8 mouse cellular contexts compared by ENCODE assay signal in genomic region chr5:117359497-117360227, GRCm38 (mm10). TPM values are rescaled to one million over a fixed set of nuclear protein-coding genes. Genes with fewer than 3 reads are reported as not detected.
DNase-seq lines count a peak whose midpoint lies in the region; ATAC-seq and TF ChIP-seq lines count a peak whose summit lies in the region.

No protein-coding gene starts in this region.

- H3K27ac ChIP-seq in CH12.LX (ENCODE audit: insufficient read depth, low read depth) = peak overlapping the region; percentile 44; the same call in 1 of the 2 replicates
- peak overlapping the region; percentile 88 for H3K27ac ChIP-seq in heart, embryonic 15.5 days
- H3K27ac ChIP-seq in liver, embryonic 16.5 days (ENCODE audit: low read length) = peak overlapping the region; percentile 83

- H3K27me3 ChIP-seq in CH12.LX (replicated peaks) = no peaks in the 10 kb centered on the region
- H3K27me3 ChIP-seq in heart, embryonic 15.5 days = no peaks in the 10 kb centered on the region
- peaks cover 5% of the 10 kb centered on the region for H3K27me3 ChIP-seq in liver, embryonic 16.5 days (ENCODE audit: control insufficient read depth, insufficient read depth, low read depth, low read length)

- in situ Hi-C loops in CH12.LX (cut with MboI; ENCODE audit: low pct_ligation_motif_present, low pct_unique_long_range_greater_than_20kb, low sequenced_read_pairs) = no loop called here

- peaks cover 16% of the 10 kb centered on the region for H3K79me2 ChIP-seq in CH12.LX (replicated peaks; ENCODE audit: control insufficient read depth, extremely low read depth, insufficient read depth, poor library complexity, severe bottlenecking)

- TF ChIP-seq CTCF in CH12.LX (conservative IDR thresholded peaks at IDR 0.05 in 1 of 2, IDR thresholded peaks at IDR 0.05 in 1 of 2; ENCODE audit: low read depth in 2 of 2, low read length in 2 of 2) = no peak

- ATAC-seq in heart, embryonic 15.5 days (replicated peaks; ENCODE audit: insufficient number of reproducible peaks, insufficient read depth, low FRiP score, low read depth) = no peak
- ATAC-seq in liver, embryonic 16.5 days (ENCODE audit: low read depth) = no peak

- no peak overlapping the region for H3K9ac ChIP-seq in CH12.LX (ENCODE audit: insufficient read depth, low read depth)
- no peak overlapping the region for H3K9ac ChIP-seq in heart, embryonic 15.5 days
- H3K9ac ChIP-seq in liver, embryonic 16.5 days (ENCODE audit: low read depth, low read length) = no peak overlapping the region; the same call in 1 of the 2 replicates

- TF ChIP-seq EP300 in CH12.LX (IDR thresholded peaks at IDR 0.05; ENCODE audit: low read length) = peak; percentile 70

- H3K36me3 ChIP-seq in CH12.LX (replicated peaks in 1 of 2; ENCODE audit: control insufficient read depth in 1 of 2, insufficient read depth in 1 of 2, low read length in 1 of 2) = peaks cover 15 to 24% of the 10 kb centered on the region in 2 experiments
- H3K36me3 ChIP-seq in heart, embryonic 15.5 days = peaks cover 5% of the 10 kb centered on the region
- no peaks in the 10 kb centered on the region for H3K36me3 ChIP-seq in liver, embryonic 16.5 days (ENCODE audit: control insufficient read depth, insufficient read depth)

- H3K4me2 ChIP-seq in CH12.LX (ENCODE audit: insufficient read depth, low read depth, poor library complexity, severe bottlenecking) = no peak overlapping the region
- H3K4me2 ChIP-seq in heart, embryonic 15.5 days = peak overlapping the region; percentile 77
- H3K4me2 ChIP-seq in liver, embryonic 16.5 days (ENCODE audit: low read depth, low read length) = no peak overlapping the region

- dilution Hi-C loops in CH12.LX (cut with MboI; ENCODE audit: extremely low pct_ligation_motif_present, extremely low pct_unique_long_range_greater_than_20kb, low sequenced_read_pairs) = no loop called here

- no peak for TF ChIP-seq POLR2A in CH12.LX (IDR thresholded peaks at IDR 0.05; ENCODE audit: low read depth, low read length)

- no peaks in the 10 kb centered on the region for H3K9me3 ChIP-seq in CH12.LX (replicated peaks; ENCODE audit: low read length)
- no peaks in the 10 kb centered on the region for H3K9me3 ChIP-seq in heart, embryonic 15.5 days (replicated peaks)
- H3K9me3 ChIP-seq in liver, embryonic 16.5 days (replicated peaks; ENCODE audit: control insufficient read depth, low read length) = no peaks in the 10 kb centered on the region

- H3K4me1 ChIP-seq in CH12.LX (ENCODE audit: control insufficient read depth in 1 of 2, insufficient read depth in 2 of 2) = peaks cover 21 to 70% of the 10 kb centered on the region in 2 experiments
- peaks cover 69% of the 10 kb centered on the region for H3K4me1 ChIP-seq in heart, embryonic 15.5 days (replicated peaks)
- H3K4me1 ChIP-seq in liver, embryonic 16.5 days (ENCODE audit: control insufficient read depth, low read depth, low read length) = peaks cover 44% of the 10 kb centered on the region

- 26% methylated on average over 7 of the region's 7 CpGs for WGBS in heart, embryonic 15.5 days
- WGBS in liver, embryonic 16.5 days (ENCODE audit: insufficient replicate concordance) = 29% methylated on average over 7 of the region's 7 CpGs

- TF ChIP-seq RAD21 in CH12.LX (IDR thresholded peaks at IDR 0.05; ENCODE audit: low read depth, low read length) = no peak

- DNase-seq in heart, adult 18-20 months = peak; percentile 29 to 36
- DNase-seq in heart, adult 11 months = no peak
- DNase-seq in CH12.LX (ENCODE audit: extremely low read depth) = peak; percentile 83
- DNase-seq in urinary bladder, adult 18-20 months (ENCODE audit: low spot score in 2 of 2) = no peak
- no peak for DNase-seq in frontal cortex, postnatal 25 days (ENCODE audit: low spot score in 2 of 2)
- no peak for DNase-seq in layer of hippocampus, postnatal 25 days (ENCODE audit: extremely low spot score in 1 of 2, low spot score in 1 of 2)

- H3K4me3 ChIP-seq in CH12.LX (replicated peaks in 1 of 3; ENCODE audit: low read depth in 2 of 3, low read length in 2 of 3, poor library complexity in 1 of 3) = no peak overlapping the region
- H3K4me3 ChIP-seq in heart, embryonic 15.5 days = 0 out of 2 replicates have a peak overlapping the region, but pooled peaks have one; percentile 7
- no peak overlapping the region for H3K4me3 ChIP-seq in liver, embryonic 16.5 days (ENCODE audit: low read depth, low read length)

TF ChIP-seq in CH12.LX, 34 proteins besides CTCF, POLR2A, EP300 and RAD21:
- peak; percentile 83 for TF ChIP-seq MAFK (IDR thresholded peaks at IDR 0.05; ENCODE audit: insufficient replicate concordance, low read length)
- no peak for TF ChIP-seq MYC (IDR thresholded peaks at IDR 0.05; ENCODE audit: low read depth, low read length)
- no peak for TF ChIP-seq PAX5 (IDR thresholded peaks at IDR 0.05; ENCODE audit: low read length)
- TF ChIP-seq TBP (conservative IDR thresholded peaks at IDR 0.05; ENCODE audit: low read depth, low read length) = peak; percentile 57; the same call in 1 of the 2 replicates
- TF ChIP-seq E2F4 (IDR thresholded peaks at IDR 0.05; ENCODE audit: insufficient replicate concordance, low read depth, low read length) = no peak
- peak; percentile 35; the same call in 1 of the 2 replicates for TF ChIP-seq TCF12 (IDR thresholded peaks at IDR 0.05; ENCODE audit: low read depth, low read length)
- no peak for TF ChIP-seq JUND (conservative IDR thresholded peaks at IDR 0.05; ENCODE audit: low read depth, low read length)
- TF ChIP-seq ETS1 (conservative IDR thresholded peaks at IDR 0.05; ENCODE audit: low read depth, low read length) = peak; percentile 80
- TF ChIP-seq NELFE (IDR thresholded peaks at IDR 0.05; ENCODE audit: low read depth, low read length) = no peak
- TF ChIP-seq BHLHE40 (IDR thresholded peaks at IDR 0.05; ENCODE audit: low read depth, low read length) = peak; percentile 67
- no peak for TF ChIP-seq KAT2A (IDR thresholded peaks at IDR 0.05; ENCODE audit: insufficient replicate concordance, low read length)
- no peak for TF ChIP-seq POLR2AphosphoS2 (IDR thresholded peaks at IDR 0.05; ENCODE audit: low read depth, low read length)
- no peak for TF ChIP-seq ZMIZ1 (IDR thresholded peaks at IDR 0.05; ENCODE audit: low read depth, low read length)
- TF ChIP-seq MEF2A (IDR thresholded peaks at IDR 0.05; ENCODE audit: borderline replicate concordance, low read depth, low read length) = no peak
- no peak for TF ChIP-seq SMC3 (IDR thresholded peaks at IDR 0.05; ENCODE audit: low read depth, low read length)
- TF ChIP-seq IRF4 (IDR thresholded peaks at IDR 0.05; ENCODE audit: low read depth, low read length) = no peak
- TF ChIP-seq MAZ (IDR thresholded peaks at IDR 0.05; ENCODE audit: low read depth, low read length) = no peak
- no peak for TF ChIP-seq USF1 (IDR thresholded peaks at IDR 0.05; ENCODE audit: low read depth, low read length)

RNA-seq across cellular contexts. Expression of gene Wsb2, which starts 2.6 kb away (rescaled TPM):
- total RNA-seq in heart, adult 18-20 months (2021) = 100 to 1,000 TPM in 1 of 2 experiments, 10 to 100 TPM in 1; 95.7 to 123 TPM
- total RNA-seq in CH12.LX (2012; rRNA removed) (41.7 and 43.6 TPM in 2 replicates), CH12.LX (2014; rRNA removed) (30.6 and 36.1 TPM in 2 replicates)
- 34.8 and 44.2 TPM in 2 replicates for polyA plus RNA-seq in CH12.LX (2012; ENCODE audit: insufficient read length, low read depth)
- 77.0 and 86.7 TPM in 2 replicates for polyA plus RNA-seq in heart, embryonic 15.5 days (2015; fragmentation: Nextera tagmentation; extraction: Ambion mirVana)
- polyA plus RNA-seq in liver, embryonic 16.5 days (2015; fragmentation: Nextera tagmentation; extraction: Ambion mirVana) = 16.8 and 20.5 TPM in 2 replicates
- 100 to 1,000 TPM; 264 to 285 TPM for total RNA-seq in layer of hippocampus, postnatal 25 days (2021)

RNA-seq across cellular contexts. Expression of gene Rfc5, which starts 29.2 kb away (rescaled TPM):
- total RNA-seq in heart, adult 18-20 months (2021) = 1 to 10 TPM; 2.4 to 4.0 TPM
- total RNA-seq in CH12.LX (2012; rRNA removed) (137 and 176 TPM in 2 replicates), CH12.LX (2014; rRNA removed) (186 and 188 TPM in 2 replicates)
- polyA plus RNA-seq in CH12.LX (2012; ENCODE audit: insufficient read length, low read depth) = 191 and 221 TPM in 2 replicates
- 43.6 and 61.1 TPM in 2 replicates for polyA plus RNA-seq in heart, embryonic 15.5 days (2015; fragmentation: Nextera tagmentation; extraction: Ambion mirVana)
- 44.3 and 46.6 TPM in 2 replicates for polyA plus RNA-seq in liver, embryonic 16.5 days (2015; fragmentation: Nextera tagmentation; extraction: Ambion mirVana)
- 10 to 100 TPM; 11.6 to 18.9 TPM for total RNA-seq in layer of hippocampus, postnatal 25 days (2021)

RNA-seq across cellular contexts. Expression of gene Vsig10, which starts 40.8 kb away (rescaled TPM):
- 1 to 10 TPM; 7.2 to 7.7 TPM for total RNA-seq in heart, adult 18-20 months (2021)
- total RNA-seq in CH12.LX (2012; rRNA removed) (3.1 and 4.7 TPM in 2 replicates), CH12.LX (2014; rRNA removed) (2.1 and 2.4 TPM in 2 replicates)
- 3.5 and 3.9 TPM in 2 replicates for polyA plus RNA-seq in CH12.LX (2012; ENCODE audit: insufficient read length, low read depth)
- polyA plus RNA-seq in heart, embryonic 15.5 days (2015; fragmentation: Nextera tagmentation; extraction: Ambion mirVana) = 6.7 and 8.4 TPM in 2 replicates
- 1.5 and 1.8 TPM in 2 replicates for polyA plus RNA-seq in liver, embryonic 16.5 days (2015; fragmentation: Nextera tagmentation; extraction: Ambion mirVana)
- total RNA-seq in layer of hippocampus, postnatal 25 days (2021) = 1 to 10 TPM; 2.0 to 2.6 TPM

RNA-seq across cellular contexts. Expression of gene Ksr2, which starts 54.1 kb away (rescaled TPM):
- under 1 TPM; 0.07 to 0.10 TPM for total RNA-seq in heart, adult 18-20 months (2021)
- total RNA-seq in CH12.LX (2012; rRNA removed) (1.3 and 1.9 TPM in 2 replicates), CH12.LX (2014; rRNA removed) (0.26 and 0.36 TPM in 2 replicates)
- 1.0 and 1.2 TPM in 2 replicates for polyA plus RNA-seq in CH12.LX (2012; ENCODE audit: insufficient read length, low read depth)
- 0.08 and 0.14 TPM in 2 replicates for polyA plus RNA-seq in heart, embryonic 15.5 days (2015; fragmentation: Nextera tagmentation; extraction: Ambion mirVana)
- 0.05 and 0.06 TPM in 2 replicates for polyA plus RNA-seq in liver, embryonic 16.5 days (2015; fragmentation: Nextera tagmentation; extraction: Ambion mirVana)
- total RNA-seq in layer of hippocampus, postnatal 25 days (2021) = 10 to 100 TPM; 29.0 to 43.1 TPM

Comparison
In these comparisons a context has a peak if more than half of its experiments do, and no peak if none do; other contexts are left out.
1. DNase-seq: peak in heart, adult 18-20 months (2 of 2) and CH12.LX (single experiment); none in heart, adult 11 months (single experiment), urinary bladder, adult 18-20 months (0 of 2), frontal cortex, postnatal 25 days (0 of 2) and layer of hippocampus, postnatal 25 days (0 of 2).
2. RNA of gene Rfc5, which starts 29.2 kb away (total RNA-seq): 137 to 188 TPM in CH12.LX; 11.6 to 18.9 TPM in layer of hippocampus, postnatal 25 days and 2.4 to 4.0 TPM in heart, adult 18-20 months; every median in the first group is over 4 times any median in the second.
3. Peak in every context shown above with its lines, with median percentiles within 50 percentile points of each other: H3K27ac ChIP-seq.